Mouse (Mus musculus) liver, embryonic 16.5 days (tissue): Measurements from ENCODE around the gene Adamts2. TPM values are rescaled to one million over a fixed set of nuclear protein-coding genes. Genes with fewer than 3 reads are reported as not detected.
A peak's percentile ranks its signal among the peaks of the same experiment; 100 is the strongest.

Experiments used
- ATAC-seq: fragments of 200-750 bp; cut with Nextera tagmentation; 2 replicates; pipeline ENCODE4 v1.8.0; 2017; ENCODE audit warnings: low read depth, mild to moderate bottlenecking, moderate number of reproducible peaks, moderate library complexity
- H3K27ac ChIP-seq: fragments of 300-500 bp; sonication (generic); 2 replicates; pipeline ENCODE4 v1.5.1; 2014; ENCODE audit warnings: mild to moderate bottlenecking, low read length
- H3K27me3 ChIP-seq: fragments of 300-500 bp; sonication (generic); 2 replicates; pipeline ENCODE4 v1.6.1; 2014; ENCODE audit warnings: low read depth, low read length, mixed read lengths; ENCODE audit not compliant: control insufficient read depth, insufficient read depth
- H3K36me3 ChIP-seq: fragments of 300-500 bp; sonication (generic); 2 replicates; pipeline ENCODE4 v1.6.1; 2014; ENCODE audit warnings: mild to moderate bottlenecking; ENCODE audit not compliant: control insufficient read depth, insufficient read depth
- H3K4me1 ChIP-seq: fragments of 300-500 bp; sonication (generic); 2 replicates; pipeline ENCODE4 v1.6.1; 2014; ENCODE audit warnings: low read depth, low read length, mixed read lengths; ENCODE audit not compliant: control insufficient read depth
- H3K4me2 ChIP-seq: fragments of 300-500 bp; sonication (generic); 2 replicates; pipeline ENCODE4 v1.6.1; 2014; ENCODE audit warnings: low read depth, low read length, mixed read lengths
- H3K4me3 ChIP-seq: fragments of 300-500 bp; sonication (generic); 2 replicates; pipeline ENCODE4 v1.5.1; 2014; ENCODE audit warnings: low read depth, mild to moderate bottlenecking, low read length
- H3K9ac ChIP-seq: fragments of 300-500 bp; sonication (generic); 2 replicates; pipeline ENCODE4 v1.6.1; 2014; ENCODE audit warnings: low read depth, low read length
- H3K9me3 ChIP-seq: fragments of 300-500 bp; sonication (generic); replicated peaks from 2 replicates; pipeline ENCODE4 v1.6.1; 2016; ENCODE audit warnings: low read length; ENCODE audit not compliant: control insufficient read depth
- WGBS: fragments of 180-500 bp; shearing (Covaris S2); extraction: QIAGEN DNeasy Blood & Tissue Kit; methylation state at CpG from one replicate; pipeline ENCODE4 v1.1.7; 2014; ENCODE audit not compliant: insufficient replicate concordance; 5-methylcytosine and 5-hydroxymethylcytosine counted together
- polyA plus RNA-seq: library from polyadenylated mRNA; unstranded; fragments of >200 nt; fragmentation: Nextera tagmentation; extraction: Ambion mirVana; gene quantifications from 2 replicates; pipeline ENCODE4 v1.2.1, GENCODE M21; 2015

Adamts2 gene
- polyA plus RNA-seq, 1 experiment from 2014 or later = 1.6 TPM

GRCm38 (mm10) chr11:50798836-50799235 is 197.0 kb downstream of the Adamts2 start:
- ATAC-seq = no peak
- Histone ChIP-seq H3K4me1 (no peaks in the 10 kb centered on the region), H3K4me2 (no peak overlapping the region)

GRCm38 (mm10) chr11:50814233-50814632 is 212.3 kb downstream of the Adamts2 start:
- H3K9me3 ChIP-seq = peaks cover 4% of the 10 kb centered on the region
- no peaks in the 10 kb centered on the region for H3K4me1 ChIP-seq
- no peak overlapping the region for H3K4me3 ChIP-seq
- H3K27ac ChIP-seq = no peak overlapping the region
- 71% methylated on average over 4 of the region's 4 CpGs for WGBS
- peaks cover 9% of the 10 kb centered on the region; the same call in 1 of the 2 replicates for H3K36me3 ChIP-seq
- no peak overlapping the region for H3K9ac ChIP-seq
- no peak for ATAC-seq
- H3K4me2 ChIP-seq = no peak overlapping the region
- H3K27me3 ChIP-seq = no peaks in the 10 kb centered on the region

More at GRCm38 (mm10) chr11:50798836-50799235, 197.0 kb downstream of the Adamts2 start:
- no peak overlapping the region for H3K9ac ChIP-seq
- no peaks in the 10 kb centered on the region for H3K36me3 ChIP-seq
- H3K4me3 ChIP-seq = no peak overlapping the region
- H3K27me3 ChIP-seq = no peaks in the 10 kb centered on the region
- H3K9me3 ChIP-seq = no peaks in the 10 kb centered on the region
- H3K27ac ChIP-seq = no peak overlapping the region

- 61% methylated on average over 2 of the region's 2 CpGs for WGBS
Observed at GRCm38 (mm10) chr11:50826214-50826613, 224.3 kb downstream of the Adamts2 start.

GRCm38 (mm10) chr11:50827010-50827953 is 225.4 kb downstream of the Adamts2 start, which contains the start of gene Zfp354c:
Gene Zfp354c (minus strand): TSS chr11:50827724.
- no peak within 1 kb of the TSS for H3K27ac ChIP-seq
- H3K27me3 ChIP-seq = no peaks in the 10 kb centered on the region
- peak within 1 kb of the TSS; percentile 75 for H3K4me3 ChIP-seq
- peak within 1 kb of the TSS; percentile 85 for H3K4me2 ChIP-seq
- ATAC-seq = peak; percentile 75
- H3K36me3 ChIP-seq = no peaks in the 10 kb centered on the region
- peak within 1 kb of the TSS; percentile 63 for H3K9ac ChIP-seq
- H3K4me1 ChIP-seq = peaks cover 2% of the 10 kb centered on the region; the same call in 1 of the 2 replicates
- H3K9me3 ChIP-seq = no peaks in the 10 kb centered on the region
- 1% methylated on average over 43 of the region's 45 CpGs for WGBS

More at GRCm38 (mm10) chr11:50826214-50826613, 224.3 kb downstream of the Adamts2 start:
- no peak overlapping the region for H3K4me3 ChIP-seq
- peaks cover 2% of the 10 kb centered on the region; the same call in 1 of the 2 replicates for H3K4me1 ChIP-seq
- H3K36me3 ChIP-seq = no peaks in the 10 kb centered on the region
- no peak overlapping the region for H3K4me2 ChIP-seq
- no peaks in the 10 kb centered on the region for H3K9me3 ChIP-seq
- no peak overlapping the region for H3K9ac ChIP-seq
- no peak overlapping the region for H3K27ac ChIP-seq
- H3K27me3 ChIP-seq = no peaks in the 10 kb centered on the region
- no peak for ATAC-seq

GRCm38 (mm10) chr11:50835727-50836126 is 233.8 kb downstream of the Adamts2 start:
- Histone ChIP-seq H3K27me3 (no peaks in the 10 kb centered on the region), H3K9ac (no peak overlapping the region), H3K4me1 (no peaks in the 10 kb centered on the region), H3K27ac (no peak overlapping the region), H3K36me3 (no peaks in the 10 kb centered on the region), H3K9me3 (no peaks in the 10 kb centered on the region), H3K4me3 (no peak overlapping the region), H3K4me2 (no peak overlapping the region)
- WGBS = 49% methylated on average over 4 of the region's 4 CpGs
- no peak for ATAC-seq

GRCm38 (mm10) chr11:50841023-50841735 is 239.3 kb downstream of the Adamts2 start, which contains the start of gene Zfp879:
Gene Zfp879 (minus strand): TSS chr11:50841552.
- no peaks in the 10 kb centered on the region for H3K36me3 ChIP-seq
- H3K4me2 ChIP-seq = peak within 1 kb of the TSS; percentile 60
- H3K9ac ChIP-seq = peak within 1 kb of the TSS; percentile 60
- no peaks in the 10 kb centered on the region for H3K27me3 ChIP-seq
- no peak within 1 kb of the TSS for H3K27ac ChIP-seq
- no peaks in the 10 kb centered on the region for H3K4me1 ChIP-seq
- peak within 1 kb of the TSS; percentile 51 for H3K4me3 ChIP-seq
- no peaks in the 10 kb centered on the region for H3K9me3 ChIP-seq
- 23% methylated on average over 22 of the region's 22 CpGs for WGBS
- peak; percentile 85 for ATAC-seq

- Histone ChIP-seq H3K36me3 (no peaks in the 10 kb centered on the region), H3K4me1 (no peaks in the 10 kb centered on the region), H3K27me3 (peaks cover 24% of the 10 kb centered on the region), H3K4me3 (no peak overlapping the region), H3K4me2 (no peak overlapping the region), H3K9me3 (no peaks in the 10 kb centered on the region), H3K27ac (no peak overlapping the region), H3K9ac (no peak overlapping the region)
- WGBS = 78% methylated on average over 3 of the region's 3 CpGs
- ATAC-seq = no peak
Observed at GRCm38 (mm10) chr11:50845951-50846350, 244.1 kb downstream of the Adamts2 start.

GRCm38 (mm10) chr11:50847047-50847446 is 245.2 kb downstream of the Adamts2 start:
- ATAC-seq = no peak
- Histone ChIP-seq H3K27ac (no peak overlapping the region), H3K4me2 (no peak overlapping the region), H3K9me3 (no peaks in the 10 kb centered on the region), H3K9ac (no peak overlapping the region), H3K36me3 (no peaks in the 10 kb centered on the region), H3K27me3 (peaks cover 35% of the 10 kb centered on the region), H3K4me3 (no peak overlapping the region), H3K4me1 (no peaks in the 10 kb centered on the region)
- 59% methylated on average over 5 of the region's 5 CpGs for WGBS
